Comparison of ENCODE assay signal across 9 mouse cellular contexts in genomic region chr14:14634021-14634420, GRCm38 (mm10).
DNase-seq lines count a peak whose midpoint lies in the region; ATAC-seq and TF ChIP-seq lines count a peak whose summit lies in the region.
"Had no signal": no experiment of that assay in that cellular context is flagged by ENCODE, and none has a peak within 500 bp of the region (broad histone marks: within the 10 kb centered on the region; RNA-seq: fewer than 3 reads in every experiment).

No protein-coding gene starts in this region.

- TF ChIP-seq EP300 in stomach, postnatal 0 days (optimal IDR thresholded peaks at IDR 0.05) = no peak

- 64% methylated on average over 2 of the region's 2 CpGs for WGBS in kidney, adult 2 months
- 68% methylated on average over 2 of the region's 2 CpGs for WGBS in thymus, adult 2 months
- WGBS in embryonic facial prominence, embryonic 12.5 days = 35% methylated on average over 2 of the region's 2 CpGs
- WGBS in stomach, postnatal 0 days = 32% methylated on average over 2 of the region's 2 CpGs

- H3K9me3 ChIP-seq in embryonic facial prominence, embryonic 12.5 days = no peaks in the 10 kb centered on the region
- no peaks in the 10 kb centered on the region for H3K9me3 ChIP-seq in stomach, postnatal 0 days (ENCODE audit: control insufficient read depth, low read length)

- DNase-seq in kidney, adult 2 months = no peak
- no peak for DNase-seq in kidney, adult 8-10 months
- DNase-seq in thymus, postnatal 4 days = peak; percentile 36
- DNase-seq in thymus, adult 2 months = no peak
- no peak for DNase-seq in stomach, postnatal 0 days (ENCODE audit: low spot score)
- DNase-seq in ovary, postnatal 36 days (ENCODE audit: low spot score) = no peak
- DNase-seq: thymus, postnatal 14 days had no signal

- TF ChIP-seq CTCF in kidney, adult 2 months (conservative IDR thresholded peaks at IDR 0.05; ENCODE audit: insufficient read depth, insufficient read length, low read depth, low read length) = no peak
- TF ChIP-seq CTCF in thymus, adult 2 months (IDR thresholded peaks at IDR 0.05; ENCODE audit: borderline replicate concordance, control insufficient read depth, extremely low read depth, insufficient read depth, low read length, poor library complexity) = no peak
- peak; percentile 49 for TF ChIP-seq CTCF in stomach, postnatal 0 days (IDR thresholded peaks at IDR 0.05; ENCODE audit: low read depth)

- no peaks in the 10 kb centered on the region for H3K4me1 ChIP-seq in kidney, adult 2 months (ENCODE audit: control insufficient read depth, insufficient read depth, low read length)
- peaks cover 10% of the 10 kb centered on the region for H3K4me1 ChIP-seq in thymus, adult 2 months (replicated peaks; ENCODE audit: control insufficient read depth, insufficient read depth, low read length)
- H3K4me1 ChIP-seq in embryonic facial prominence, embryonic 12.5 days = peaks cover 19% of the 10 kb centered on the region
- 0 out of 2 replicates have a peak, but pooled peaks cover 5% of the 10 kb centered on the region for H3K4me1 ChIP-seq in stomach, postnatal 0 days (replicated peaks; ENCODE audit: control insufficient read depth, insufficient read depth)

- TF ChIP-seq POLR2A in kidney, adult 2 months (IDR thresholded peaks at IDR 0.05; ENCODE audit: low read depth, low read length) = no peak
- no peak for TF ChIP-seq POLR2A in thymus, adult 2 months (IDR thresholded peaks at IDR 0.05; ENCODE audit: control insufficient read depth, extremely low read depth, insufficient read depth, low read length, poor library complexity)

- H3K27ac ChIP-seq in kidney, adult 2 months (ENCODE audit: insufficient read depth, low read depth, low read length) = 0 out of 2 replicates have a peak overlapping the region, but pooled peaks have one; percentile 66
- no peak overlapping the region for H3K27ac ChIP-seq in thymus, adult 2 months (ENCODE audit: control insufficient read depth, insufficient read depth, low read length)
- H3K27ac ChIP-seq in embryonic facial prominence, embryonic 12.5 days = 0 out of 2 replicates have a peak overlapping the region, but pooled peaks have one; percentile 17
- H3K27ac ChIP-seq in stomach, postnatal 0 days (replicated peaks) = no peak overlapping the region; the same call in 1 of the 2 replicates

- no peak overlapping the region for H3K4me3 ChIP-seq in kidney, adult 2 months (ENCODE audit: insufficient read depth, low read depth, low read length)
- H3K4me3 ChIP-seq in thymus, adult 2 months (ENCODE audit: control insufficient read depth, insufficient read depth, low read length) = no peak overlapping the region
- H3K4me3 ChIP-seq in embryonic facial prominence, embryonic 12.5 days = no peak overlapping the region
- H3K4me3 ChIP-seq in stomach, postnatal 0 days (ENCODE audit: low read depth, low read length) = no peak overlapping the region

- H3K9ac ChIP-seq in embryonic facial prominence, embryonic 12.5 days = no peak overlapping the region
- no peak overlapping the region for H3K9ac ChIP-seq in stomach, postnatal 0 days (ENCODE audit: low read length)

- ATAC-seq in embryonic facial prominence, embryonic 12.5 days (ENCODE audit: insufficient number of reproducible peaks, insufficient read depth, low FRiP score, low TSS enrichment) = no peak
- no peak for ATAC-seq in stomach, postnatal 0 days (ENCODE audit: low FRiP score, low TSS enrichment)
- no peak for ATAC-seq in cerebellum, adult (ENCODE audit: insufficient number of reproducible peaks, low FRiP score, low TSS enrichment)

- peak overlapping the region; percentile 63 for H3K4me2 ChIP-seq in embryonic facial prominence, embryonic 12.5 days (replicated peaks)
- H3K4me2 ChIP-seq in stomach, postnatal 0 days (replicated peaks; ENCODE audit: low read depth) = 0 out of 2 replicates have a peak overlapping the region, but pooled peaks have one; percentile 63

- no peaks in the 10 kb centered on the region for H3K27me3 ChIP-seq in kidney, adult 2 months (replicated peaks; ENCODE audit: control insufficient read depth, insufficient read depth, low read length)
- no peaks in the 10 kb centered on the region for H3K27me3 ChIP-seq in thymus, adult 2 months (ENCODE audit: control insufficient read depth, insufficient read depth, low read length)
- H3K27me3 ChIP-seq in embryonic facial prominence, embryonic 12.5 days = no peaks in the 10 kb centered on the region
- H3K27me3 ChIP-seq in stomach, postnatal 0 days (ENCODE audit: control insufficient read depth, insufficient read depth, low read length) = no peaks in the 10 kb centered on the region

- H3K36me3 ChIP-seq in kidney, adult 2 months (ENCODE audit: control insufficient read depth, insufficient read depth, low read length) = no peaks in the 10 kb centered on the region
- H3K36me3 ChIP-seq in thymus, adult 2 months (ENCODE audit: control insufficient read depth, insufficient read depth, low read length) = no peaks in the 10 kb centered on the region
- H3K36me3 ChIP-seq in embryonic facial prominence, embryonic 12.5 days = no peaks in the 10 kb centered on the region
- H3K36me3 ChIP-seq in stomach, postnatal 0 days (ENCODE audit: control insufficient read depth, insufficient read depth, low read length) = no peaks in the 10 kb centered on the region

Comparison
In these comparisons a context has a peak if more than half of its experiments do, and no peak if none do; other contexts are left out.
1. H3K27ac ChIP-seq: peak in kidney, adult 2 months (single experiment) and embryonic facial prominence, embryonic 12.5 days (single experiment); none in thymus, adult 2 months (single experiment) and stomach, postnatal 0 days (single experiment).